In genomic region chr5:88678929-88679328, GRCm38 (mm10) we compare ENCODE assay signal across 16 mouse cellular contexts. TPM values are rescaled to one million over a fixed set of nuclear protein-coding genes. Genes with fewer than 3 reads are reported as not detected.
DNase-seq lines count a peak whose midpoint lies in the region; ATAC-seq and TF ChIP-seq lines count a peak whose summit lies in the region.
"Had no signal": no experiment of that assay in that cellular context is flagged by ENCODE, and none has a peak within 500 bp of the region (broad histone marks: within the 10 kb centered on the region; RNA-seq: fewer than 3 reads in every experiment).

No protein-coding gene starts in this region.

- no peak for TF ChIP-seq CTCF in intestine, postnatal 0 days (IDR thresholded peaks at IDR 0.05; ENCODE audit: low read depth)

- peak overlapping the region; percentile 49 for H3K4me2 ChIP-seq in intestine, postnatal 0 days (replicated peaks; ENCODE audit: low read depth)
- no peak overlapping the region for H3K4me2 ChIP-seq in midbrain, embryonic 15.5 days
- H3K4me2 ChIP-seq: limb, embryonic 13.5 days had no signal

- no peak for ATAC-seq in intestine, postnatal 0 days
- ATAC-seq in midbrain, embryonic 15.5 days (replicated peaks): no peak
- ATAC-seq: inflammation-experienced regulatory T-cells, adult 6 months had no signal

- no peak overlapping the region for H3K27ac ChIP-seq in intestine, postnatal 0 days (ENCODE audit: low read depth, low read length)
- H3K27ac ChIP-seq in midbrain, embryonic 15.5 days: no peak overlapping the region
- H3K27ac ChIP-seq: forebrain, embryonic 10.5 days; hindbrain, embryonic 10.5 days; limb, embryonic 13.5 days had no signal

- H3K4me3 ChIP-seq in intestine, postnatal 0 days (ENCODE audit: low read depth, low read length): no peak overlapping the region
- H3K4me3 ChIP-seq in midbrain, embryonic 15.5 days: no peak overlapping the region
- H3K4me3 ChIP-seq: forebrain, embryonic 10.5 days; hindbrain, embryonic 10.5 days; limb, embryonic 13.5 days; myocyte had no signal

- 26% methylated on average over 7 of the region's 7 CpGs for WGBS in intestine, postnatal 0 days
- WGBS in midbrain, embryonic 15.5 days: 65% methylated on average over 7 of the region's 7 CpGs

- DNase-seq in lung, postnatal 10 days: peak; percentile 11
- DNase-seq in lung, postnatal 14 days: no peak
- peak; percentile 60 for DNase-seq in lung, postnatal 36 days
- no peak for DNase-seq in adrenal gland, adult (ENCODE audit: inconsistent age in 2 of 2, low spot score in 1 of 2)
- DNase-seq in MN1 (ENCODE audit: low spot score): no peak
- DNase-seq: adrenal gland, postnatal 25 days; cerebellum, adult 9-11 months; kidney, postnatal 36 days; right cerebral cortex, adult 18-20 months had no signal

- no peaks in the 10 kb centered on the region for H3K27me3 ChIP-seq in intestine, postnatal 0 days (replicated peaks; ENCODE audit: control insufficient read depth, insufficient read depth, low read length)
- no peaks in the 10 kb centered on the region for H3K27me3 ChIP-seq in midbrain, embryonic 15.5 days (replicated peaks)
- H3K27me3 ChIP-seq: limb, embryonic 13.5 days had no signal

- no peaks in the 10 kb centered on the region for H3K9me3 ChIP-seq in intestine, postnatal 0 days (ENCODE audit: control insufficient read depth)
- no peaks in the 10 kb centered on the region for H3K9me3 ChIP-seq in midbrain, embryonic 15.5 days
- H3K9me3 ChIP-seq: forebrain, embryonic 10.5 days; hindbrain, embryonic 10.5 days; limb, embryonic 13.5 days had no signal

- peaks cover 12% of the 10 kb centered on the region for H3K4me1 ChIP-seq in intestine, postnatal 0 days (replicated peaks; ENCODE audit: control insufficient read depth, insufficient read depth, low read length)
- peaks cover 14% of the 10 kb centered on the region for H3K4me1 ChIP-seq in midbrain, embryonic 15.5 days

- H3K36me3 ChIP-seq in intestine, postnatal 0 days (ENCODE audit: control insufficient read depth, insufficient read depth): no peaks in the 10 kb centered on the region
- no peaks in the 10 kb centered on the region for H3K36me3 ChIP-seq in midbrain, embryonic 15.5 days (replicated peaks)
- H3K36me3 ChIP-seq: forebrain, embryonic 10.5 days; hindbrain, embryonic 10.5 days; limb, embryonic 13.5 days had no signal

- H3K9ac ChIP-seq in intestine, postnatal 0 days (ENCODE audit: low read depth, low read length): no peak overlapping the region; the same call in 1 of the 2 replicates
- H3K9ac ChIP-seq in midbrain, embryonic 15.5 days: no peak overlapping the region
- H3K9ac ChIP-seq: limb, embryonic 13.5 days had no signal

RNA-seq across cellular contexts. Expression of gene Grsf1, which starts 3.0 kb away (rescaled TPM):
- polyA plus RNA-seq in intestine, postnatal 0 days (2015; fragmentation: Nextera tagmentation; extraction: Ambion mirVana): 31.2 and 33.1 TPM in 2 replicates
- 57.7 and 63.6 TPM in 2 replicates for polyA plus RNA-seq in midbrain, embryonic 15.5 days (2015; fragmentation: Nextera tagmentation; extraction: Ambion mirVana)

RNA-seq across cellular contexts. Expression of gene Mob1b, which starts 41.7 kb away (rescaled TPM):
- 8.0 and 9.6 TPM in 2 replicates for polyA plus RNA-seq in intestine, postnatal 0 days (2015; fragmentation: Nextera tagmentation; extraction: Ambion mirVana)
- 9.5 and 9.7 TPM in 2 replicates for polyA plus RNA-seq in midbrain, embryonic 15.5 days (2015; fragmentation: Nextera tagmentation; extraction: Ambion mirVana)

Comparison
In these comparisons a context has a peak if more than half of its experiments do, and no peak if none do; other contexts are left out.
1. DNase-seq: peak in lung, postnatal 10 days (single experiment) and lung, postnatal 36 days (single experiment); none in lung, postnatal 14 days (single experiment), adrenal gland, adult (0 of 2) and MN1 (single experiment).